Mouse (Mus musculus) MEL (cell line): ENCODE measurements around the gene 1700021F05Rik.
A peak's percentile ranks its signal among the peaks of the same experiment; 100 is the strongest.

Experiments used
- CTCF ChIP-seq, 3 experiments: IDR thresholded peaks in 2 of 3; conservative IDR thresholded peaks in 1 of 3; 2 replicates each; pipeline ENCODE4 v1.5.1; 2011 to 2012; ENCODE audit warnings: low read length in 3 of 3, low read depth in 2 of 3, mild to moderate bottlenecking in 2 of 3, improper control_type of control experiment in 1 of 3, inconsistent platforms in 1 of 3, mixed read lengths in 1 of 3, moderate library complexity in 1 of 3; ENCODE audit not compliant: control insufficient read depth in 1 of 3, insufficient read depth in 1 of 3, poor library complexity in 1 of 3, severe bottlenecking in 1 of 3
- EP300 ChIP-seq, 2 experiments: IDR thresholded peaks; 2 replicates each; pipeline ENCODE4 v1.6.1; 2011; ENCODE audit warnings: improper control_type of control experiment in 2 of 2, low read length in 2 of 2, low read depth in 1 of 2, mild to moderate bottlenecking in 1 of 2
- GATA1 ChIP-seq: IDR thresholded peaks from 2 replicates; pipeline ENCODE4 v1.6.1; 2011; ENCODE audit warnings: low read depth, low read length, improper control_type of control experiment
- POLR2A ChIP-seq, 2 experiments: IDR thresholded peaks; 2 replicates each; pipeline ENCODE4 v1.6.1; 2011 to 2012; ENCODE audit warnings: low read length in 2 of 2, mild to moderate bottlenecking in 2 of 2, control low read depth in 1 of 2, improper control_type of control experiment in 1 of 2, low read depth in 1 of 2, moderate library complexity in 1 of 2; ENCODE audit not compliant: control insufficient read depth in 1 of 2, insufficient read depth in 1 of 2, poor library complexity in 1 of 2
- SMC3 ChIP-seq: IDR thresholded peaks from 2 replicates; pipeline ENCODE4 v1.6.1; 2011; ENCODE audit warnings: low read depth, low read length, improper control_type of control experiment
- TAL1 ChIP-seq: IDR thresholded peaks from 2 replicates; pipeline ENCODE4 v1.6.1; 2012; ENCODE audit warnings: mild to moderate bottlenecking, inconsistent platforms, low read length, moderate library complexity, mixed read lengths
- TBP ChIP-seq: IDR thresholded peaks from 2 replicates; pipeline ENCODE4 v1.8.0; 2011; ENCODE audit warnings: low read depth, low read length, improper control_type of control experiment

GRCm38 (mm10) chr10:43581260-43581659, 40.5 kb upstream of the 1700021F05Rik start:
- 0 out of 2 replicates have a peak, but pooled peaks have one; percentile 32 for TF ChIP-seq GATA1
- TF ChIP-seq CTCF (IDR thresholded peaks at IDR 0.05 in 2 of 3, conservative IDR thresholded peaks at IDR 0.05 in 1 of 3; ENCODE audit: control insufficient read depth in 1 of 3, insufficient read depth in 1 of 3, low read depth in 2 of 3, low read length in 3 of 3, poor library complexity in 1 of 3, severe bottlenecking in 1 of 3) = no peak
- no peak for TF ChIP-seq TAL1
- TF ChIP-seq EP300 (IDR thresholded peaks at IDR 0.05; ENCODE audit: low read depth in 1 of 2, low read length in 2 of 2) = peak in 1 of 2 experiments; percentile 25; a peak in 2 of 4 replicates
- no peak for TF ChIP-seq SMC3
- no peak for TF ChIP-seq POLR2A (IDR thresholded peaks at IDR 0.05; ENCODE audit: control insufficient read depth in 1 of 2, insufficient read depth in 1 of 2, low read depth in 1 of 2, low read length in 2 of 2, poor library complexity in 1 of 2)
- TF ChIP-seq TBP = no peak
